Mouse (Mus musculus) myocyte (in vitro differentiated cells): ENCODE measurements around the gene Grk5. TPM values are rescaled to one million over a fixed set of nuclear protein-coding genes. Genes with fewer than 3 reads are reported as not detected.

ENCODE experiments used
- H3K27me3 ChIP-seq: one replicate; pipeline ENCODE4 v1.6.1; 2011; ENCODE audit not compliant: control insufficient read depth, insufficient read depth, insufficient read length
- H3K36me3 ChIP-seq: one replicate; pipeline ENCODE4 v1.6.1; 2011; ENCODE audit not compliant: control insufficient read depth, insufficient read depth
- H3K4me2 ChIP-seq: one replicate; pipeline ENCODE4 v1.6.1; 2011; ENCODE audit warnings: low read depth, control low read depth
- H3K4me3 ChIP-seq: one replicate; pipeline ENCODE4 v1.5.1; 2011; ENCODE audit warnings: mild to moderate bottlenecking, control low read depth, moderate library complexity
- H3K79me2 ChIP-seq: one replicate; pipeline ENCODE4 v1.6.1; 2011; ENCODE audit not compliant: control insufficient read depth, insufficient read depth
- H3ac ChIP-seq: one replicate; pipeline ENCODE4 v1.6.1; 2011; ENCODE audit not compliant: control insufficient read depth, insufficient read length
- CEBPB ChIP-seq: IDR thresholded peaks from 2 replicates; pipeline ENCODE4 v1.6.1; 2011; ENCODE audit warnings: mild to moderate bottlenecking, moderate library complexity; ENCODE audit not compliant: poor library complexity, insufficient read depth, severe bottlenecking
- E2F4 ChIP-seq: IDR thresholded peaks from one replicate; pipeline ENCODE4 v1.6.1; 2011; ENCODE audit warnings: mild to moderate bottlenecking, control low read depth, moderate library complexity; ENCODE audit not compliant: insufficient read depth
- MAX ChIP-seq: IDR thresholded peaks from one replicate; pipeline ENCODE4 v1.6.1; 2011; ENCODE audit warnings: low read depth, mild to moderate bottlenecking, control low read depth
- MYOD1 ChIP-seq, 3 experiments: IDR thresholded peaks; one replicate each; pipeline ENCODE4 v1.6.1; 2011; ENCODE audit warnings: control low read depth in 2 of 3, low read depth in 2 of 3, mild to moderate bottlenecking in 2 of 3, moderate library complexity in 1 of 3; ENCODE audit not compliant: insufficient read length in 2 of 3, control insufficient read depth in 1 of 3
- MYOG ChIP-seq, 3 experiments: IDR thresholded peaks; one replicate each; pipeline ENCODE4 v1.6.1; 2011; ENCODE audit warnings: control low read depth in 2 of 3, low read depth in 2 of 3, mild to moderate bottlenecking in 2 of 3; ENCODE audit not compliant: insufficient read length in 2 of 3, control insufficient read depth in 1 of 3, insufficient read depth in 1 of 3
- POLR2A ChIP-seq: IDR thresholded peaks from one replicate; pipeline ENCODE4 v1.6.1; 2011; ENCODE audit warnings: low read depth, mild to moderate bottlenecking, control low read depth, moderate library complexity; ENCODE audit not compliant: insufficient read length
- POLR2AphosphoS2 ChIP-seq: IDR thresholded peaks from one replicate; pipeline ENCODE4 v1.6.1; 2011; ENCODE audit warnings: low read depth, control low read depth; ENCODE audit not compliant: insufficient read length
- REST ChIP-seq: IDR thresholded peaks from one replicate; pipeline ENCODE4 v1.6.1; 2011; ENCODE audit warnings: mild to moderate bottlenecking, control low read depth, moderate library complexity; ENCODE audit not compliant: insufficient read depth, insufficient read length
- SRF ChIP-seq: IDR thresholded peaks from one replicate; pipeline ENCODE4 v1.6.1; 2011; ENCODE audit warnings: low read depth; ENCODE audit not compliant: control insufficient read depth, insufficient read length
- TCF12 ChIP-seq: IDR thresholded peaks from one replicate; pipeline ENCODE4 v1.6.1; 2011; ENCODE audit warnings: mild to moderate bottlenecking, control low read depth; ENCODE audit not compliant: poor library complexity, insufficient read depth, severe bottlenecking
- TCF3 ChIP-seq: IDR thresholded peaks from one replicate; pipeline ENCODE4 v1.6.1; 2011; ENCODE audit warnings: low read depth, control low read depth; ENCODE audit not compliant: insufficient read length
- USF1 ChIP-seq: IDR thresholded peaks from one replicate; pipeline ENCODE4 v1.6.1; 2011; ENCODE audit warnings: low read depth, mild to moderate bottlenecking, control low read depth, moderate library complexity
- polyA plus RNA-seq: library from polyadenylated mRNA; unstranded; fragments of >200 nt; fragmentation: generic; extraction: Trizol; gene quantifications from one replicate; pipeline ENCODE4 v1.2.1, GENCODE M21; 2012; ENCODE audit warnings: missing spikeins

The Grk5 gene
- polyA plus RNA-seq, 1 experiment, result 4.0 TPM

DNA sequence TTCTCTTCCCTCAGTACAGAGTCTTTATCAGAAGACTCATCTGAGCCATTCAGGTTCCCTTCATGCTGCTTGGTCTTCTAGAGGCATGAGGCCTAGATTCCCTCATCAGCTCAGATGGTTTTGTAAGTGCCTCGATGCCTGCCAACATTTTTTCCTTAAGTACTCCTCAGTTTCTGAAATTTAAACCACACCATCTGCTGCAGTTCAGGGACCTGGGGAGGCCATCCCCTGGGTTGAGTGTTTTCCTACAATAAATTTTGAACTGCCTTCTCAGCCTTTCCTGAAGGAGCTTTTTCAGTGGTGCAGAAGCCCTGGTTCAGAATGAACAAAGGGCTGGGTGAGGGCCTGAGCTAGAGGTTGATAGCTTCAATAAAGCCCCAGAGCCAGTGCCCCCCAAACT lies 159.9 kb downstream of the Grk5 start:
- H3K4me3 ChIP-seq, result no peak overlapping the region
- no peaks in the 10 kb centered on the region for H3K27me3 ChIP-seq
- H3K79me2 ChIP-seq, result no peaks in the 10 kb centered on the region
- H3K4me2 ChIP-seq, result no peak overlapping the region
- no peaks in the 10 kb centered on the region for H3K36me3 ChIP-seq
- TF ChIP-seq MYOD1 (IDR thresholded peaks at IDR 0.05; ENCODE audit: control insufficient read depth in 1 of 3, insufficient read length in 2 of 3, low read depth in 2 of 3) (no peak), POLR2A (no peak), USF1 (no peak), SRF (no peak), CEBPB (no peak), TCF3 (no peak), MYOG (IDR thresholded peaks at IDR 0.05; ENCODE audit: control insufficient read depth in 1 of 3, insufficient read depth in 1 of 3, insufficient read length in 2 of 3, low read depth in 2 of 3) (no peak), E2F4 (no peak), MAX (no peak), REST (no peak), POLR2AphosphoS2 (no peak), TCF12 (no peak)
- no peak overlapping the region for H3ac ChIP-seq

DNA sequence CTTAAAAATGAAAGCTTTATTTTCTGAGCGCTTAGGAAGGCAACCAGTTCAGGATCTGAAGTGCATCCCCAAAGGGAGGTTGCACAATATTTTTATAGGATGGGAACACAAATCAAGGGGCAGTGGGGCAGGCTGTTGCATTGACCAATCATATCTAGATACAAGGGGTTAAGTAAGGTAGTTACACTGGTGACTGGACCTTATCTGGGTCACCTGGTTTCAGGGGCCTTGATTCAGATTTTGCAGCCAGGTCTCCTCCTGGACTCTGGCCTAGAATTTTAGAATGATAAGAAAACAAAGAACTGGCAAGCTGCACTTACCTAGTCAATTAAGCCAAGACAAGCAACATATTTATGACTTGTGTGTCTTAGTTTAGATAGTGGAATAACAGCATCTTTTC lies 161.6 kb downstream of the Grk5 start:
- Histone ChIP-seq H3K4me3 (no peak overlapping the region), H3K4me2 (no peak overlapping the region), H3K36me3 (no peaks in the 10 kb centered on the region), H3ac (no peak overlapping the region), H3K79me2 (no peaks in the 10 kb centered on the region), H3K27me3 (no peaks in the 10 kb centered on the region)
- TF ChIP-seq POLR2AphosphoS2 (no peak), TCF12 (no peak), USF1 (no peak), TCF3 (no peak), MAX (no peak), E2F4 (no peak), SRF (no peak), POLR2A (no peak), MYOG (IDR thresholded peaks at IDR 0.05; ENCODE audit: control insufficient read depth in 1 of 3, insufficient read depth in 1 of 3, insufficient read length in 2 of 3, low read depth in 2 of 3) (no peak), REST (no peak), MYOD1 (IDR thresholded peaks at IDR 0.05; ENCODE audit: control insufficient read depth in 1 of 3, insufficient read length in 2 of 3, low read depth in 2 of 3) (no peak), CEBPB (no peak)

DNA sequence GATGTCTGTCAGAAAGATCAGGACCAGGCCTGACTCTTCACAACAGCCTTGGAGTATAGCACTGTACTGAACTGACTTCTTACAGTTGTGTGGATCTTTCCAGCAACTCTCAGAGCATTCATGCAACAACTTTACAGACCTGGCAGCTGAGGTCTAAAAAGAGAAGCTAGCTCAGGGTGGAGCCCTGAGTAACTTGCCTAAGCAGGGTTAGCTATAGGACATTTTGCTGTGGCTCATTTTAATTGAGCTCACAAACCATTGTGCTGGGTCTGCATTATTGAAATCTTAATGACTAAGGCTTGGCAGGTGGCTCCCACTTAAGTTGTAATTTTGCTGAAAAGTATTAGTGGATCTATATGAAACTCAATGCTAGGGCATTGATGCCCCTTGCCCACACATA lies 162.5 kb downstream of the Grk5 start:
- Histone ChIP-seq H3K79me2 (no peaks in the 10 kb centered on the region), H3K4me2 (no peak overlapping the region), H3K27me3 (no peaks in the 10 kb centered on the region), H3K4me3 (no peak overlapping the region), H3K36me3 (no peaks in the 10 kb centered on the region), H3ac (no peak overlapping the region)
- TF ChIP-seq E2F4, result no peak
- no peak for TF ChIP-seq SRF
- TF ChIP-seq TCF3, result no peak
- no peak for TF ChIP-seq USF1
- TF ChIP-seq REST, result no peak

DNA sequence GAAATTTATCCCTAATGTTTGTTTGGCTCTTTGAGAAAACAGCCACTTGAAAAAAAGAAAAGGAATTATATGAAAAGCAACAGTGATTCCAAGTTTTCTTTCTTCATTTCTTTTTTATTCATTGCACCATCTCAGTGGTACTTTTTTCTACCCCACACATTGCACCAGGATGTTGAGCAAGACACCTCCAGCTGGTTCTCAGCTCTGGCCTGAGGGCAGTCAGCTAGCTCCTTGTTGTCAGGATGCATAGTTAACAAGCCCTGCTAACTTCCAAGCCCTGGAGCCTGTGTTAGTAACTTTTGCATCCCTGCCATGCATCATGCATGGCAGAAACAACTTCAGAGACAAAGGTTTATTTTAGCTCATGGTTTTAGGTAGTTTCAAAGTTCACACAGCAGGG lies 163.2 kb downstream of the Grk5 start:
- Histone ChIP-seq H3K79me2 (no peaks in the 10 kb centered on the region), H3K27me3 (no peaks in the 10 kb centered on the region), H3K36me3 (no peaks in the 10 kb centered on the region), H3K4me2 (no peak overlapping the region), H3K4me3 (no peak overlapping the region), H3ac (no peak overlapping the region)
- TF ChIP-seq MYOG (IDR thresholded peaks at IDR 0.05; ENCODE audit: control insufficient read depth in 1 of 3, insufficient read depth in 1 of 3, insufficient read length in 2 of 3, low read depth in 2 of 3) (no peak), TCF12 (no peak), USF1 (no peak), POLR2A (no peak), CEBPB (no peak), SRF (no peak), MAX (no peak), REST (no peak), E2F4 (no peak), TCF3 (no peak), MYOD1 (IDR thresholded peaks at IDR 0.05; ENCODE audit: control insufficient read depth in 1 of 3, insufficient read length in 2 of 3, low read depth in 2 of 3) (no peak), POLR2AphosphoS2 (no peak)

DNA sequence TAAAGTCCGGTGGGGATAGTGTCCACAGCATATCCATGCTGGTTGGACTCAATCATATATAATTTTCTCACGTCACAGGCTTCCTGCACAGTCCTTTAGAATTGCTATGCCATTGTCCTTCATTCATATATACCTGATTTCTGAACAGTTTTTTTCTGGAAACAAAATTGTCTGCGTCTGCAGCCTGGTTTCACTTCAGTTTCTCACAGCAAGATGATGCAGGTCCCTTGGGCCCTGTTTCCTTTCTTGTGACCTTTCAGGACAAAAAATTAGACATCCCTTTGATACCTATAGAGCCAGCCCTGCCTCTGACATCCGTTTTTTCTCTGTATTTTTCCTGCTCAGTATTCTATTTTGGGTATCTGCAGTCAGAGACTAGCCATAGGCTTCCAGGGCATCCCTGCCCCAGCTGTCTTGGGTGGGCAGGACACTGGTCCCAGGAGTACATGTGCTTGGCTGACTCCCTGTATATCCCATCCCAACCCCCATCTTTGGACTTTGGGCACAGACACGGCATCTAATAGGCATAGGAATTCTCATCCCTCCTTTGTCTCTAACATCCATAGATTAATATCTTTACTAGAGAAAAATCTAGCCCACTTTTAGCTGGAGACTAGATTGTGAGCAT lies 167.3 kb downstream of the Grk5 start:
- TF ChIP-seq CEBPB (no peak), MYOD1 (IDR thresholded peaks at IDR 0.05; ENCODE audit: control insufficient read depth in 1 of 3, insufficient read length in 2 of 3, low read depth in 2 of 3) (peak in 1 of 3 experiments; percentile 50), MYOG (IDR thresholded peaks at IDR 0.05; ENCODE audit: control insufficient read depth in 1 of 3, insufficient read depth in 1 of 3, insufficient read length in 2 of 3, low read depth in 2 of 3) (peak in 1 of 3 experiments; percentile 39)
- no peak overlapping the region for H3ac ChIP-seq
- no peaks in the 10 kb centered on the region for H3K36me3 ChIP-seq
- no peaks in the 10 kb centered on the region for H3K27me3 ChIP-seq
- no peak overlapping the region for H3K4me2 ChIP-seq
- H3K4me3 ChIP-seq, result no peak overlapping the region
- H3K79me2 ChIP-seq, result no peaks in the 10 kb centered on the region
